Mouse (Mus musculus) bone marrow macrophage, adult 2 months (primary cell): ENCODE results near the gene Adh6a.

Experiments
- CTCF ChIP-seq: IDR thresholded peaks from 2 replicates; pipeline ENCODE4 v1.5.1; 2012; ENCODE audit warnings: low read depth, mild to moderate bottlenecking, low read length, moderate library complexity
- POLR2A ChIP-seq: IDR thresholded peaks from 2 replicates; pipeline ENCODE4 v1.6.1; 2012; ENCODE audit warnings: mild to moderate bottlenecking, low read depth, low read length, borderline replicate concordance

DNA sequence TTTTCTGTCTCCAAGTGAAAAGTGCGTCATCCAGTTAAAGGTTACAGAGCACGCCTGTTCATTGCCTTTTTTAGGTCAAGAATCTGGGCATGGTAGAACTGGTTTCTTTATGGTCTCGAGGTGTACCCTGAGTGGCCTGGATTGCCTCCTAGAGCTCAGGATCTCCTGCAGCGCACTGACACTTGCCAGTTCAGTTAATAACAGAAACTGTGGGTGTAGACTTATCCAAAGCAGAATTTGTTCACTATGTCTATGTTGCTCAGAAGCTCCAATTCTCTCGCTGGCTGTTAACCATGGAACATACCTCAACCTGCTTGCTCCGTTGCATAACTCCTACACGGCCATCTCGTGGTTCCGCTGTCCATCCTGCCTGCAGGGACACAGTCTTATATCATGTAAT, 13.0 kb upstream of the Adh6a start:
- TF ChIP-seq CTCF (no peak), POLR2A (no peak)
